Mouse (Mus musculus) MEL (cell line): ENCODE measurements at regions not wholly inside any gene's neighbourhood (a gene's known extent, or its start where the extent isn't known, plus 50 kb on each side); places are given as distances from the start of the nearest gene placed in this dataset.

Source experiments
- DNase-seq: peaks from one replicate; pipeline ENCODE4 v3.0.0; 2011; ENCODE audit warnings: low read depth, low spot score
- H3K27ac ChIP-seq: 2 replicates; pipeline ENCODE4 v1.5.1; 2012; ENCODE audit warnings: low read depth, mild to moderate bottlenecking, control low read depth, low read length, moderate library complexity; ENCODE audit not compliant: control insufficient read depth
- H3K27me3 ChIP-seq, 2 experiments: fragments of 150-350 bp in 1 of 2; sonication (generic) in 1 of 2; 2 replicates each; pipeline ENCODE4 v1.6.1; 2012; ENCODE audit warnings: low read length in 2 of 2, mild to moderate bottlenecking in 2 of 2, improper control_type of control experiment in 1 of 2, moderate library complexity in 1 of 2; ENCODE audit not compliant: insufficient read depth in 2 of 2, control insufficient read depth in 1 of 2
- H3K36me3 ChIP-seq, 2 experiments: 2 replicates each; pipeline ENCODE4 v1.6.1; 2012 to 2014; ENCODE audit warnings: low read length in 2 of 2, improper control_type of control experiment in 1 of 2, inconsistent platforms in 1 of 2, mild to moderate bottlenecking in 1 of 2; ENCODE audit not compliant: insufficient read depth in 2 of 2, control insufficient read depth in 1 of 2
- H3K4me1 ChIP-seq, 2 experiments: fragments of 150-350 bp in 1 of 2; sonication (generic) in 1 of 2; 2 replicates each; pipeline ENCODE4 v1.6.1; 2012; ENCODE audit warnings: low read length in 2 of 2, improper control_type of control experiment in 1 of 2, mild to moderate bottlenecking in 1 of 2; ENCODE audit not compliant: insufficient read depth in 2 of 2, control insufficient read depth in 1 of 2
- H3K4me3 ChIP-seq, 2 experiments: fragments of 150-350 bp in 1 of 2; sonication (generic) in 1 of 2; 2 replicates each; pipeline ENCODE4 v1.5.1; 2012; ENCODE audit warnings: low read depth in 2 of 2, low read length in 2 of 2, mild to moderate bottlenecking in 2 of 2, moderate library complexity in 2 of 2, control low read depth in 1 of 2, improper control_type of control experiment in 1 of 2; ENCODE audit not compliant: control insufficient read depth in 1 of 2, insufficient read depth in 1 of 2
- H3K79me2 ChIP-seq: 2 replicates; pipeline ENCODE4 v1.6.1; 2012; ENCODE audit warnings: mild to moderate bottlenecking, low read length, moderate library complexity; ENCODE audit not compliant: control insufficient read depth, poor library complexity, insufficient read depth
- H3K9ac ChIP-seq: 2 replicates; pipeline ENCODE4 v1.6.1; 2012; ENCODE audit warnings: low read depth, mild to moderate bottlenecking, control low read depth, low read length, moderate library complexity; ENCODE audit not compliant: control insufficient read depth, poor library complexity, severe bottlenecking
- H3K9me3 ChIP-seq: fragments of 150-350 bp; sonication (generic); replicated peaks from 2 replicates; pipeline ENCODE4 v1.6.1; 2012; ENCODE audit warnings: mild to moderate bottlenecking, low read length, improper control_type of control experiment, moderate library complexity; ENCODE audit not compliant: insufficient read depth
- BHLHE40 ChIP-seq: IDR thresholded peaks from 2 replicates; pipeline ENCODE4 v1.6.1; 2012; ENCODE audit warnings: low read depth, mild to moderate bottlenecking, inconsistent platforms, low read length, improper control_type of control experiment, borderline replicate concordance
- CHD2 ChIP-seq: IDR thresholded peaks from 2 replicates; pipeline ENCODE4 v1.6.1; 2011; ENCODE audit warnings: low read length, improper control_type of control experiment
- E2F4 ChIP-seq: IDR thresholded peaks from 2 replicates; pipeline ENCODE4 v1.6.1; 2011; ENCODE audit warnings: low read depth, low read length, improper control_type of control experiment, borderline replicate concordance
- ETS1 ChIP-seq: IDR thresholded peaks from 2 replicates; pipeline ENCODE4 v1.6.1; 2012; ENCODE audit warnings: low read depth, mild to moderate bottlenecking, inconsistent platforms, low read length, improper control_type of control experiment, moderate library complexity
- HCFC1 ChIP-seq: IDR thresholded peaks from 2 replicates; pipeline ENCODE4 v1.6.1; 2012; ENCODE audit warnings: low read depth, mild to moderate bottlenecking, inconsistent platforms, low read length, improper control_type of control experiment, moderate library complexity
- JUND ChIP-seq: IDR thresholded peaks from 2 replicates; pipeline ENCODE4 v1.6.1; 2011; ENCODE audit warnings: low read depth, mild to moderate bottlenecking, improper control_type of control experiment, low read length
- MEF2A ChIP-seq: IDR thresholded peaks from 2 replicates; pipeline ENCODE4 v1.6.1; 2014; ENCODE audit warnings: low read depth, mild to moderate bottlenecking, inconsistent platforms, low read length, improper control_type of control experiment; ENCODE audit not compliant: poor library complexity, insufficient replicate concordance, severe bottlenecking; ENCODE audit errors: extremely low read depth
- MXI1 ChIP-seq: IDR thresholded peaks from 2 replicates; pipeline ENCODE4 v1.6.1; 2011; ENCODE audit warnings: mild to moderate bottlenecking, low read depth, low read length, improper control_type of control experiment
- NRF1 ChIP-seq: IDR thresholded peaks from 2 replicates; pipeline ENCODE4 v1.6.1; 2014; ENCODE audit warnings: low read depth, mild to moderate bottlenecking, inconsistent platforms, low read length, improper control_type of control experiment, moderate library complexity; ENCODE audit not compliant: poor library complexity, insufficient read depth, severe bottlenecking
- POLR2A ChIP-seq, 2 experiments: IDR thresholded peaks; 2 replicates each; pipeline ENCODE4 v1.6.1; 2011 to 2012; ENCODE audit warnings: low read length in 2 of 2, mild to moderate bottlenecking in 2 of 2, control low read depth in 1 of 2, improper control_type of control experiment in 1 of 2, low read depth in 1 of 2, moderate library complexity in 1 of 2; ENCODE audit not compliant: control insufficient read depth in 1 of 2, insufficient read depth in 1 of 2, poor library complexity in 1 of 2
- POLR2AphosphoS2 ChIP-seq: IDR thresholded peaks from 2 replicates; pipeline ENCODE4 v1.6.1; 2011; ENCODE audit warnings: low read length, improper control_type of control experiment
- POLR2AphosphoS5 ChIP-seq: IDR thresholded peaks from 2 replicates; pipeline ENCODE4 v1.6.1; 2012; ENCODE audit warnings: low read depth, borderline replicate concordance, mild to moderate bottlenecking, inconsistent platforms, low read length, moderate library complexity, mixed read lengths
- SIN3A ChIP-seq: IDR thresholded peaks from 2 replicates; pipeline ENCODE4 v1.6.1; 2012; ENCODE audit warnings: low read length, improper control_type of control experiment, inconsistent platforms
- SMC3 ChIP-seq: IDR thresholded peaks from 2 replicates; pipeline ENCODE4 v1.6.1; 2011; ENCODE audit warnings: low read depth, low read length, improper control_type of control experiment
- TAL1 ChIP-seq: IDR thresholded peaks from 2 replicates; pipeline ENCODE4 v1.6.1; 2012; ENCODE audit warnings: mild to moderate bottlenecking, inconsistent platforms, low read length, moderate library complexity, mixed read lengths
- TBP ChIP-seq: IDR thresholded peaks from 2 replicates; pipeline ENCODE4 v1.8.0; 2011; ENCODE audit warnings: low read depth, low read length, improper control_type of control experiment
- ZC3H11A ChIP-seq: IDR thresholded peaks from 2 replicates; pipeline ENCODE4 v1.6.1; 2012; ENCODE audit warnings: low read depth, mild to moderate bottlenecking, inconsistent platforms, low read length, improper control_type of control experiment
- ZKSCAN1 ChIP-seq: IDR thresholded peaks from 2 replicates; pipeline ENCODE4 v1.6.1; 2012; ENCODE audit warnings: low read depth, mild to moderate bottlenecking, inconsistent platforms, low read length, improper control_type of control experiment, moderate library complexity
- ZMIZ1 ChIP-seq: IDR thresholded peaks from 2 replicates; pipeline ENCODE4 v1.6.1; 2012; ENCODE audit warnings: low read depth, mild to moderate bottlenecking, inconsistent platforms, low read length, improper control_type of control experiment, moderate library complexity
- ZNF384 ChIP-seq: IDR thresholded peaks from 2 replicates; pipeline ENCODE4 v1.6.1; 2012; ENCODE audit warnings: low read depth, mild to moderate bottlenecking, inconsistent platforms, low read length, improper control_type of control experiment

GRCm38 (mm10) chr13:57332976-57333375 lies 437.2 kb upstream of the Trpc7 start:
- Histone ChIP-seq H3K4me1 (no peaks in the 10 kb centered on the region), H3K9me3 (no peaks in the 10 kb centered on the region), H3K9ac (no peak overlapping the region), H3K79me2 (no peaks in the 10 kb centered on the region), H3K27me3 (no peaks in the 10 kb centered on the region), H3K4me3 (no peak overlapping the region), H3K36me3 (no peaks in the 10 kb centered on the region), H3K27ac (no peak overlapping the region)
- no peak for DNase-seq
- TF ChIP-seq POLR2AphosphoS5 (no peak), SIN3A (no peak), ZMIZ1 (no peak), ZKSCAN1 (no peak), HCFC1 (no peak), POLR2A (IDR thresholded peaks at IDR 0.05; ENCODE audit: control insufficient read depth in 1 of 2, insufficient read depth in 1 of 2, low read depth in 1 of 2, low read length in 2 of 2, poor library complexity in 1 of 2) (no peak), MXI1 (no peak), POLR2AphosphoS2 (no peak), ZNF384 (no peak), MEF2A (no peak), TAL1 (no peak)

DNA sequence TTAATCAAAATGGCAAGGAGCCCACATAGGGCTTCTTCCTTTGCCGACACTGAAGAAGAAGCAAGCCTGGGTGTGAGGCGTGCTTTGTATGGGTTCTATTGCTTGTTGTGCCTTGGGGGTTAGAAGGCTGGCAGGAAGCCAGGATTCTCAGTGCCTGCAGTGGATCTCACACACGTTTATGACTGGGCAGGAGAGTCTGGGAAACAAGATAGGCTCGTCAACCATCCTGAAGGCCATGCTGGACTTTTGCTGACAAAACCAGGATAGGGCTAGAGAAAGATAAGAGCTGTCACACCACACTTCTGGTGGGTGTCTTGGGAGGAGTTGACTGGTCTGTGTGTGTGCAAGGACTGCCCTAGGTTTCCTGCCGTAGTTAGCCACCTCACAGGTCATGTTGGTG lies 436.1 kb upstream of the Trpc7 start:
- Histone ChIP-seq H3K27me3 (no peaks in the 10 kb centered on the region), H3K79me2 (no peaks in the 10 kb centered on the region), H3K4me1 (no peaks in the 10 kb centered on the region), H3K4me3 (no peak overlapping the region)
- no peak for TF ChIP-seq ETS1
- no peak for TF ChIP-seq SMC3
- TF ChIP-seq TBP = no peak
- TF ChIP-seq NRF1 = no peak
- TF ChIP-seq ZNF384 = no peak
- no peak for TF ChIP-seq JUND
- TF ChIP-seq ZC3H11A = no peak
- TF ChIP-seq SIN3A = no peak
- TF ChIP-seq BHLHE40 = no peak
- no peak for TF ChIP-seq E2F4
- TF ChIP-seq CHD2 = no peak
- TF ChIP-seq, all 39 proteins: peak for 0
- no peak for DNase-seq
- no peak overlapping the region for H3K9ac ChIP-seq
- no peaks in the 10 kb centered on the region for H3K9me3 ChIP-seq
- no peaks in the 10 kb centered on the region for H3K36me3 ChIP-seq
- no peak overlapping the region for H3K27ac ChIP-seq
